Mouse (Mus musculus) olfactory bulb, adult 2 months (tissue): ENCODE data around the gene Olfr600.

Experiments used
- CTCF ChIP-seq: fragments of 200-500 bp; IDR thresholded peaks from 2 replicates; pipeline ENCODE4 v1.5.1; 2012; ENCODE audit warnings: low read depth, mild to moderate bottlenecking, low read length, moderate library complexity; ENCODE audit not compliant: insufficient read depth
- POLR2A ChIP-seq: fragments of 200-500 bp; IDR thresholded peaks from 2 replicates; pipeline ENCODE4 v1.6.1; 2012; ENCODE audit warnings: mild to moderate bottlenecking, low read depth, low read length, moderate library complexity; ENCODE audit not compliant: insufficient read depth

DNA sequence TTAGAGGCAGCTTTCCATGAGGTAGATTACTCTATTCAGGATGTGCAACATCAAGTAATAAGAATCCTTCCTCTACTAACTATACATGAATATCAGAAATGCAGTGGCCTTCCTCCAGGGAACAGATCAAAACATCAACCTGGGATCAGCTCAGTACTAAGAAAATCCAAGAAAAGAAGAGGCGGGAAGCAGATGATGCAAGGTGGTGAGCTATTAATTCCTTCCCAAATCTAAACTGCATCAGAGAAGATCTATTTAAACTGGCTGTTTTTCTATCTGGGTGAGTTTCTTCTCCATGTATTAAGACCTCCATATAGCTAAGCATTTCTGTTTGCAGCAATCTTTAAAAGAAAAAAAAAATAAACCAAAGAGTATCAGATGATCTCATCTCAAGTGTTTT, 13.9 kb downstream of the Olfr600 start, which contains the start of gene Olfr599:
- no peak for TF ChIP-seq POLR2A
- TF ChIP-seq CTCF: no peak
